Mouse (Mus musculus): ENCODE data around the gene Kif24.

Gene Kif24

GRCm38 (mm10) chr4:41493464-41494116, 28.9 kb upstream of the Kif24 start:
- no peak for DNase-seq (ENCODE audit: low spot score in 2 of 2)

- DNase-seq (ENCODE audit: low spot score in 2 of 2): no peak
These were observed 28.3 kb upstream of the Kif24 start for GRCm38 (mm10) chr4:41492951-41493350.

DNA sequence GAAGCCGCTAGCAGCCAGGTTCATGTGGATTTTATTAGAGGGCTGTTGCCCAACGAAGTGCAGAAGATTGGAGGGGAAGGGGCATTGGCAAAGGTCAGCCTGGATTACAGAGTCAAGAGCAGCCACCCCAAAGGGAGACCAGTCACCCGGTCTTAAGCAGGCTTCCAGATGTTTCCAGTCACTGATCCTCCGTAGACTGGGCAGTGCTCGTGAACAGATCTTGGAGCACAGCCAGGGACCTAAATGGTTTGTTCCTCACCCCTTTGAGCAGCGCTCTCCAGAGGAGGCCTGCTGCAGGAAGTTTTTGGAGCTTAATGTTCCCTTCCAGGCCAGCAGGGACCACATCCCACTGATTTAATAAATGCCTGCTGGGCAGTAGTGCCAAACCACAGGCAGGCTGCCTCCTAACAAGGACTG, 16.9 kb upstream of the Kif24 start:
- no peak for DNase-seq (ENCODE audit: low spot score in 2 of 2)

DNA sequence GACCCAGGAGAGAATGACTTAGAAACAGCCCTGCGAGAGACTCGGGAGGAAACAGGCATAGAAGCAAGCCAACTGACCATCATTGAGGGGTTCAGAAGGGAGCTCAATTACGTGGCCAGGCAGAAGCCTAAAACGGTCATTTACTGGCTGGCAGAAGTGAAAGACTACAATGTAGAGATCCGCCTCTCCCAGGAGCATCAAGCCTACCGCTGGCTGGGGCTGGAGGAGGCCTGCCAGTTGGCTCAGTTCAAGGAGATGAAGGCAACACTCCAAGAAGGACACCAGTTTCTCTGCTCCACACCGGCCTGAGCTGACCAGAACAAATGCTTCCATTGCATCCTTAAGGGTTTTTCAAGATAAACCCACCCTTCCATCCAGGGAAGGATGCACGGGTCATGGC, 15.6 kb upstream of the Kif24 start:
- DNase-seq (ENCODE audit: low spot score in 2 of 2): no peak

GRCm38 (mm10) chr4:41479456-41479804, 14.7 kb upstream of the Kif24 start:
- no peak for DNase-seq (ENCODE audit: low spot score in 2 of 2)

- no peak for DNase-seq (ENCODE audit: low spot score in 2 of 2)
These were observed 14.2 kb upstream of the Kif24 start for GRCm38 (mm10) chr4:41478751-41479455.

GRCm38 (mm10) chr4:41477648-41478160, 13.0 kb upstream of the Kif24 start:
- no peak for DNase-seq (ENCODE audit: low spot score in 2 of 2)

DNA sequence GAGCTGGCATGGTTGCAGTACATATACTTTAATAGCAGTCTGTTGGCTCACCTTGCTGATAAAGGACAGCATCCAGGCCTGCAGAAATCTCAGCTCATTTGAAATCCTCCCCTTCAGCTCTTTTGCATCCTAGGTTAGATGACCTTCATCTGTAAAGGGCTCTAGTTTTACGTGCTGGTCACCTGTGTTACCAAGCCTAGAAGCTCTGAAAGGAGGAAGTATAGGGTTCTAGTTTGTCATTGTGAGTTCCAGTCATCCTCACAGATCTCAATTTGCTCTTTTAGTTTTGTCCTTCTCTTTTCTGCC, 6.7 kb upstream of the Kif24 start:
- no peak for DNase-seq (ENCODE audit: low spot score in 2 of 2)

DNA sequence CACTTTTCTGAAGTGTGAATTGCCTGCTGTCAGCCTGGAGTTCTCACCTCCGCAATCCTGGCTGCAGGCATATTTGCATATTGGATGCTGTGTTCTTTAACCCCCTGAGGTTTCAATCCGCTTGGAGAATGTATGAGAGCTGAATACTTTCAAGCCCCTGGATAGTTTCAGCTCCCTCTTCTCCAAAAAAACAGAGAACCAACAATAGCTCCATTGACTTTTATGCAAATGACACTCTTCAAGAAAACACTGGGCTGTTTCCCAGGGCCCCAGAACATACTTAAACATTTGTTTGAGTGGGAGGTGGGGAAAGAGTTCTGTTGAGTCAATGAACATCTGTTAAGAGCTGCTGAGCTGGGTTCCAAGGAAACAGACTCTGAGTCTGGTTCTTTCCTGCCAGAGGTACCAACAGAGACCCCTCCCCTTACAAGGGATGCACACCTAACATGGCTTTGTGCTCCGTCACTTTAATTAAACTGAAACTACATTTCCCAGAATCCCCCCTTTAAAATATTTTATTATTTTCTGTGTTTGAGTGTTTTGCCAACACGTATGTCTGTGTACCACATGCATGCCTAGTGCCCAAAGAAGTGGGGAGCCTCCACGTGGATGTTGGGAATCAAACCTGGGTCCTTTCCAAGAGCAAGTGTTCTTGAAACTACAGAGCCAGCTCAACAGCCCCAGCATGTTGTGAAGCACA, 6.1 kb upstream of the Kif24 start:
- no peak for DNase-seq (ENCODE audit: low spot score in 2 of 2)

DNA sequence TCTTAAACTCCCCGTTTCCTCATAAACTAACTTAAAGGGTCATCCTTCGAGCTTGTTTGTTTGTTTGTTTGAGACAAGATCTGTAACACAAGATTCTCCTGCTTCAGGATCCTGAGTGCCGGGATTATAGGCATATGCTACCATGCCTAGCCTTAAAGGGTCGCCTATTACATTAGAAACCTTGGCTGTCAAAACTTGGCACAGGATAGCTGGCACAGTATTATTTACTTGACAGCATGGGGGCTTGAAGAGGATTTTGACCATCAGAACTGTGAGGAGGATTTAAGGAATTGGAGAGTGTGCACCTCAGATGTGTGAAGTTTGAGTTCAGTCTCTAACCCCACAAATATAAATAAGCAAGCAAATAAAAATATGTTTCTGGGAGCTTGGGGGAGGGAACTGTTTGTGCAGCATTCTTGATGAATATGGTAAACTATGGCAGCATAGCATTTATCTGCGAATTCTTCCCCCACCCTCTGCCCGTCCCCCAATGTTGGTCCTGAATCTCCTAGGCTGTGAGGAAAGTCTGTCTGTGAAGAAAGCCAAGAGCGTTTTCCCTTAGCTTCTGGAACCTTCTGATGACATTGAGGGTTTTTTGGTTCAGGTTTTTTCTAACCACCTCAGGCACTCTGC, 5.5 kb upstream of the Kif24 start:
- DNase-seq (ENCODE audit: low spot score in 2 of 2): no peak

- no peak for DNase-seq (ENCODE audit: low spot score in 2 of 2)
These were observed 4.5 kb upstream of the Kif24 start for GRCm38 (mm10) chr4:41469199-41469598.

DNA sequence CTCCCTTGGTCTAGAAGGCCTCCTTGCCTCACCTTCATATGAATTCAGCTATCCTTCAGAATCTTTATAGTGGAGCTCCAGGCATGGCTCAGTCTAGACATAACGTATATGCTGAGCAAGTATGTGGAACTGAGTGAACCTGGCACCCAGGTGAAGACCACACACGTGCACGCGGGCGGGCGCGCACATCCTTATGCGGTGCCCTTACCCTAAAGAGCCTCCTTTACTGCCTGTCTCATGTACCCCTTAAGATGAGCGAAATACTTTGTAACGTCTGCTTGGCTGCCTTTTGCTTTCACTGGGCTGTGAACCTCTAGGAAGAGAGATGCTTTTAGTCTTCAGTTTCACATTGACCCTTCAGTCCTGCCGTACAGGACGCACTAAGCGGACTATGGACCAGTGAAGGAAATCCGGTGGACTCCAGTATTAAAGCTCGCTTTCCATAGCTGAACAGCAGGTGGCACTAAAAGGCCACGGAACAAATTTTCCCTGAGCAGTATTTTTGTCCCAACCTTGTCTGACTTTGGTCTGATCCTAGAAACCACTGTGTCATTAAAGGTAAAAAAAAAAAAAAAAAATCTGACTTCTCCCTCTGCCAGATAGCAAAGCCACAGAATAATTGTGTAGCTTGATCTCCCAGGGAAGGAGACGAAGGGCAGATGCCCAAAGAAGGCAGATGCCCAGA, 3.9 kb upstream of the Kif24 start:
- DNase-seq (ENCODE audit: low spot score in 2 of 2): peak in 1 of 2 experiments; percentile 31

DNA sequence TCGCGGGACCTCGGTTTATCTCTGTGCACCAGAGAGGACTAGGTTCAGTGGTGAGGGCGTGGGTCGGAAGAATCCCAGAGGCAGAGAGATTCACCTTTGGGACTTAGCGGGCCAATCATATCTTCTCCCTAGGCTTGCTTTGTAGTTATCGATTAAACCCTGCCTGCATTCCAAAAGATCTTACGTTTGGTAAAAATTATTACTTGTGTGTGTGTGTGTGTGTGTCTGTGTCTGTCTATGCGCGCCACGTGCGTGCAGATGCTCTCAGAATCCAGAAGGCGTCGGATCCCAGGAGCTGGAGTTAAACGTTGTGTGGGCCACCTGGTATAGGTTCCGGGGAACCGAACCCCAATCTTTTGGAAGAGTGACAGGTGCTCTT, 589 bp upstream of the Kif24 start:
- DNase-seq (ENCODE audit: low spot score in 2 of 2): no peak

GRCm38 (mm10) chr4:41463051-41463738, 1.5 kb downstream of the Kif24 start:
- DNase-seq (ENCODE audit: low spot score in 2 of 2): peak in 1 of 2 experiments; percentile 41

DNA sequence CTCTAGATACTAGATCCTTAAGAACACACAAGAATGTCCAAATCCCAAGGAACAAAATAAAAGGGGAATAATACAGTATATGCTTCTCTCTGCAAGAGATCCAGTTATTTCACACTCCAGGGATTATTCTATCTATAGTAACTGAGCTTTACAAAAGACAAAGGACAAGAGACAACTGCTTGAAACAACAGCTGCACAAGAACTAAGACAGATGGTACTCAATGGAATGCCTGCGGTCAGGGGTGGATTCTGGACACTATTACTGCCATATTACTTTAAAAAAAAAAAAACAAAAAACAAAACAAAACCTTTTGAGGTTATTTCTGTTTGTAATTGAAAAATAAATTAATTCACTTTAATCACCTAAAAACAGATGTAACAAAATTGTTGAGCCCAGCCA, 4.0 kb downstream of the Kif24 start:
- DNase-seq (ENCODE audit: low spot score in 2 of 2): no peak

DNA sequence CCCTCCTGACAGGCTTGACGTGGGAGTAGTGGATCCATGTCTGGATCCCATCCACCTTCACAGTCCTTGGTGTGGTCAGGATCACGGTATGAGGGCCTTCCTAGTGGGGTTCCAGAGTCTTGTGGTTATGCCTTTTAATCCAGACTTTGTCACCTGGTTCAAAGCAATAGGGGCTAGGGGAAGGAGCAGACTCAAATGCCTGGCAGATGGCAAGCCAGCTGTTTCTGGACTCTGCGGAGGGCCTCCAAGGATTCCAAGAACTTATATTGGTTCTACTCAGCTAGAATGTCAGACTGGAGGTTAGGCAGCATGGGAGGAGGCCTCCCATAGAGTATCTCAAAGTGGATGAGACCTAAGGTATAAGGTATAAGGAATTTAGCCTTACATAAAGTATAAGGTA, 17.1 kb downstream of the Kif24 start:
- DNase-seq (ENCODE audit: low spot score in 2 of 2): no peak

- DNase-seq (ENCODE audit: low spot score in 2 of 2): no peak
These were observed 21.8 kb downstream of the Kif24 start for GRCm38 (mm10) chr4:41442790-41443302.

DNA sequence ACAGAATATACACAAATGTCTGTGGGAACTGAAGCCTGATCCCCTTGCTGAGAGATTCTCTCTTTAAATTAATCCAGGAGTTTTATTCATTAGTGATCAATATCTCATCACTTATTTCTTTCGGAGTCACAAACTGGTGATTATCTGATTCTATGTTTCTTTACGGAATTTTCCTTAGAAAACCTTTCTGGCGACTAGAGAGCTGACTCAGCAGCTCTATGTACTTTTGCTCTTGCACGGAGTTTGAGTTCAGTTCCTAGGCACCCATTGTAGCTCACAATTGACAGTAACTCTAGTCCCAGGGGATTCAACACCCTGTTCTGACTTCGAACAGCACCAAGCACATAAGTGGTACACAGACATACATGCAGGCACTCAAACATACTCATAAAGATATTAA, 25.8 kb downstream of the Kif24 start:
- no peak for DNase-seq (ENCODE audit: low spot score in 2 of 2)

GRCm38 (mm10) chr4:41416966-41417365, 47.7 kb downstream of the Kif24 start:
- DNase-seq (ENCODE audit: low spot score in 2 of 2): no peak

GRCm38 (mm10) chr4:41409341-41409740, 55.3 kb downstream of the Kif24 start:
- no peak for DNase-seq (ENCODE audit: low spot score in 2 of 2)

DNA sequence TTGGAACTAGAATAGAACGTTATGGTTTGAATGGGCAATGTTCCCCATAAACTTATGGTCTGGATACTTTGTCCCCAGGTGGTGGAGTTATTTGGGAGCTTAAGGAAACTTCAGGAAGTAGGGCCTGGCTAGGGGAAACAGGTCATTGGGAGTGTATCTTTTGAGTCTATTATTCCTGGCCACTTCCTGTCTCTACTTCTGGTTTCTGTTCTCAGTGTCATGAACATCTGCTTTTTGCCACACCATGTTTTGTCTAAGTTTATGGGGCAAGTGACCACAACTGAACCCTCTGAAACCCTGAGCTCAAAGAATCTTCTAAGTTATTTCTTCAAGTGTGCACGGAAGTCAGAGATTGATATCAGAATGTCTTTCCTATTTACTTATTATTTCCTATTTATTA, 57.3 kb downstream of the Kif24 start:
- DNase-seq (ENCODE audit: low spot score in 2 of 2): no peak

All from spleen, postnatal 4 days (tissue).